In genomic region chr10:86067911-86068310, GRCm38 (mm10) we compare ENCODE assay signal across 24 mouse cellular contexts. TPM values are rescaled to one million over a fixed set of nuclear protein-coding genes. Genes with fewer than 3 reads are reported as not detected.
A peak's percentile ranks its signal among the peaks of the same experiment; 100 is the strongest.
DNase-seq lines count a peak whose midpoint lies in the region; ATAC-seq lines count a peak whose summit lies in the region.
"Had no signal": no experiment of that assay in that cellular context is flagged by ENCODE, and none has a peak within 500 bp of the region (broad histone marks: within the 10 kb centered on the region; RNA-seq: fewer than 3 reads in every experiment).

No protein-coding gene starts in this region.

- H3K27me3 ChIP-seq in limb, embryonic 11.5 days (ENCODE audit: control insufficient read depth, insufficient read depth, low read length): no peaks in the 10 kb centered on the region
- H3K27me3 ChIP-seq: embryonic facial prominence, embryonic 13.5 days; hindbrain, embryonic 15.5 days; Patski had no signal

- no peak overlapping the region for H3K27ac ChIP-seq in limb, embryonic 11.5 days (replicated peaks; ENCODE audit: low read depth, low read length)
- H3K27ac ChIP-seq: embryonic facial prominence, embryonic 13.5 days; heart, embryonic 10.5 days; hindbrain, embryonic 15.5 days had no signal

- H3K9me3 ChIP-seq in limb, embryonic 11.5 days (ENCODE audit: control insufficient read depth, low read length): no peaks in the 10 kb centered on the region
- H3K9me3 ChIP-seq: embryonic facial prominence, embryonic 13.5 days; G1E; heart, embryonic 10.5 days; hindbrain, embryonic 15.5 days had no signal

- H3K36me3 ChIP-seq in limb, embryonic 11.5 days (ENCODE audit: control insufficient read depth, insufficient read depth, low read length): no peaks in the 10 kb centered on the region
- H3K36me3 ChIP-seq: embryonic facial prominence, embryonic 13.5 days; G1E; heart, embryonic 10.5 days had no signal

- H3K4me1 ChIP-seq in limb, embryonic 11.5 days (ENCODE audit: control insufficient read depth, insufficient read depth, low read length): peaks cover 10% of the 10 kb centered on the region; the same call in 1 of the 2 replicates

- DNase-seq in kidney, adult 11 months: peak; percentile 82
- DNase-seq in kidney, postnatal 36 days: no peak
- peak; percentile 30 to 47 for DNase-seq in lung, adult 18-20 months
- no peak for DNase-seq in lung, postnatal 36 days
- peak; percentile 39 for DNase-seq in NIH3T3 (ENCODE audit: low read depth)
- peak; percentile 36 for DNase-seq in limb, embryonic 11.5 days (ENCODE audit: low spot score)
- DNase-seq in spleen, adult 12 weeks (ENCODE audit: low spot score): no peak
- no peak for DNase-seq in ovary, postnatal 14 days (ENCODE audit: low spot score)
- DNase-seq: adrenal gland, postnatal 14 days; cerebellum, adult 11-12 months; cerebellum, adult 9-10 months; cerebellum, postnatal 25 days; gastrocnemius, postnatal 36 days; heart, adult 18-20 months; heart, postnatal 10 days had no signal

- 31% methylated on average over 10 of the region's 10 CpGs for WGBS in limb, embryonic 11.5 days

- no peak overlapping the region for H3K4me3 ChIP-seq in limb, embryonic 11.5 days (ENCODE audit: low read depth, low read length)
- H3K4me3 ChIP-seq: embryonic facial prominence, embryonic 13.5 days; heart, embryonic 10.5 days; hindbrain, embryonic 15.5 days had no signal

- H3K4me2 ChIP-seq in limb, embryonic 11.5 days (ENCODE audit: low read depth, severe bottlenecking): no peak overlapping the region
- H3K4me2 ChIP-seq: embryonic facial prominence, embryonic 13.5 days; hindbrain, embryonic 15.5 days had no signal

- ATAC-seq in limb, embryonic 11.5 days (ENCODE audit: insufficient number of reproducible peaks, low FRiP score, low TSS enrichment, low read depth): no peak
- ATAC-seq: activated CD4-positive, CD25-positive, alpha-beta regulatory T cell, adult 4 months; CD4-positive, CD25-positive, alpha-beta regulatory T cell, adult 4 months; forebrain, embryonic 14.5 days; Patski had no signal

- no peak overlapping the region for H3K9ac ChIP-seq in limb, embryonic 11.5 days (ENCODE audit: low read length)
- H3K9ac ChIP-seq: embryonic facial prominence, embryonic 13.5 days; hindbrain, embryonic 15.5 days had no signal

RNA-seq across cellular contexts. Expression of gene Fbxo7, which starts 46.1 kb away (rescaled TPM):
- 18.8 and 24.0 TPM in 2 replicates for polyA plus RNA-seq in limb, embryonic 11.5 days (2014; fragmentation: Nextera tagmentation; extraction: Ambion mirVana)

RNA-seq across cellular contexts. Expression of gene Bpifc, which starts 56.2 kb away (rescaled TPM):
- polyA plus RNA-seq in limb, embryonic 11.5 days (2014; fragmentation: Nextera tagmentation; extraction: Ambion mirVana): 0.05 TPM in 1 of 2 replicates, not detected in the other
- polyA plus RNA-seq: CD4-positive, CD25-positive, alpha-beta regulatory T cell, adult 4 months; forebrain, embryonic 14.5 days; G1E; heart, embryonic 14.5 days; hindbrain, embryonic 15.5 days had no signal

Comparison
In these comparisons a context has a peak if more than half of its experiments do, and no peak if none do; other contexts are left out.
1. DNase-seq: peak in kidney, adult 11 months (single experiment), lung, adult 18-20 months (2 of 2), NIH3T3 (single experiment) and limb, embryonic 11.5 days (single experiment); none in kidney, postnatal 36 days (0 of 2), lung, postnatal 36 days (single experiment), spleen, adult 12 weeks (single experiment) and ovary, postnatal 14 days (single experiment).